Mouse (Mus musculus): ENCODE measurements around the gene Myh7. TPM values are rescaled to one million over a fixed set of nuclear protein-coding genes. Genes with fewer than 3 reads are reported as not detected.

The Myh7 gene
- polyA plus RNA-seq, 1 experiment from 2014 or later, result 4.2 TPM

DNA sequence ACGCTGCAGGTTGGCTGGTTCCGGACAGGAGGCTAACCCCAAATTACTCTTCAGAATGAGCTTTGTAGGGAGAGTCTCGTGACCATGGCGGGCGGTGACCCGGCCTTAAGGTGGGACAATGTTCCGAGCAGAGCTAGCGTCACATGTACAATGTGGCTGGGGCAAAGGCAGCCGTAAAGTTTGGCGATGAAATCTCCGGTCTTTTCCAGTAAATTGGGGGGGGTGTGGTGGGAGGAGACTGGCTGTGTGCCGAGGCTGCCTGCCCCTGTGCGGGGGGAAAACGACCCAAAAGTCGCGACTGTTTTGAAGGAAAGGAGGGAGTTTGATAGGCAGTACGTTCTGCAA is 21.3 kb upstream of the Myh7 start:
- 0% methylated on average over 17 of the region's 17 CpGs for WGBS
- Histone ChIP-seq H3K4me2 (peak overlapping the region; percentile 79), H3K27me3 (no peaks in the 10 kb centered on the region), H3K9ac (peak overlapping the region; percentile 81), H3K27ac (peak overlapping the region; percentile 57; the same call in 1 of the 2 replicates), H3K9me3 (no peaks in the 10 kb centered on the region), H3K36me3 (replicated peaks) (peaks cover 14% of the 10 kb centered on the region), H3K4me1 (peaks cover 18% of the 10 kb centered on the region), H3K4me3 (replicated peaks) (peak overlapping the region; percentile 80)
- no peak for ATAC-seq (ENCODE audit: low FRiP score)

DNA sequence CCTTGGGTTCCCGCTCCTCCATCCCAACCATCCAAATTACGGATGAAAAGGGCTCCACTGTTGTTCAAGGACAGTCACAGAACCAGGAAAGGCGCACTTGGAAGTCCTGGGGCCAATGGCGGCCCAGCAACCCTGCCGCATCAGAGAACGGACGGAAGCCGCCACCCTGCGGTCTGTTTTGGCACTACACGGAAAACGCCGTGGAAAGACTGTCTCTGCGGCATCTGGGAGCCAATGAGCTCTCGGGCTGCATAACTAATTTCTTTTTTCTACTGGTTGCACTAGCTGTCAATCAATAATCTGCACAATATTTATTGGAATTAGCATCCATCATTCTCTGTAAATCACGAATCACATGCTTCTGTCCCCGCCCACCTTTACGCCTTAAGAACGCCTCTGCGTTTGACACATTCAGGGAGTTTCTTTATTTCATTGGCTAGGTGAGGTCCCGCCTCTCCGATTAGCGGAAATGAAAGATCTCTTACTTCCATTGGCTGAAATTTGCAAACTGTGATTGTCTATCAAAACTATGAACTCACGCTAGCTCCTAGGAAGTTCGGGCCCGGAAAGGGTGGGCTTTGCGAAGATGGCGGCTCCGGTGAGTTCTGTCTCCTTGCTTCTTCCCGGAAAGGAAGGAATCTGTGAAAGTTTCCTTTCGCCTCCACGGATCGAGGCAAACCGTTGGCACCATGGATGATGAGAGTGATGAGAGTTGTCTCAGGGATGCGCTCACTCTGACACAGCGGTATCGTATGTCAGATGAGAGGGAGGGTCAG is 20.8 kb upstream of the Myh7 start, which contains the start of gene Ngdn:
Gene Ngdn (plus strand): TSS at position 464 of the 776 bp plus-strand sequence.
- peak; percentile 96 for ATAC-seq (ENCODE audit: low FRiP score)
- Histone ChIP-seq H3K4me3 (replicated peaks) (peak within 1 kb of the TSS; percentile 80), H3K9me3 (no peaks in the 10 kb centered on the region), H3K4me2 (peak within 1 kb of the TSS; percentile 79), H3K27ac (peak within 1 kb of the TSS; percentile 91), H3K27me3 (no peaks in the 10 kb centered on the region), H3K4me1 (peaks cover 14% of the 10 kb centered on the region), H3K36me3 (replicated peaks) (peaks cover 10% of the 10 kb centered on the region), H3K9ac (peak within 1 kb of the TSS; percentile 81)
- WGBS, result under 1% methylated on average over 36 of the region's 36 CpGs

DNA sequence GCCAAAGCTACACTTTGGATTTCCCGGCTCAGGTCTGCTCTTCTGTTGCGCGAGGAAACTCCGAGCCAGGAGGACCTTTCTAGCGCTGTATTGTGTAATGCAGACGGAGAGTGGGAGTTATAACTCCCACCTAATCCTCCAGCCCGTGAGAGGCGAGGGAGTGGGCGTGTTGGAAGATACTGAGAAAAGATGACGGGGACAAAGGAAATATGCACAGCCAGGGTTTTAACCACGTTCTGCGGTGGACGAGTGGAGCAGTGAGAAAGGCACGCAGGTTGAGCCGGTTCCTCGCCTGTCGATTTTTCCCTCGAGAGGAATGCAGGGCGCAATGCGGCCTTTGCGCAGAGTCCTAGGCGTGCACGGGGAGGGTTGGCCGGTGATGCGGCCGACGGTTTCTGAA is 20.2 kb upstream of the Myh7 start:
- Histone ChIP-seq H3K36me3 (replicated peaks) (peaks cover 10% of the 10 kb centered on the region), H3K4me3 (replicated peaks) (peak overlapping the region; percentile 45), H3K4me2 (peak overlapping the region; percentile 62), H3K9ac (peak overlapping the region; percentile 65), H3K27me3 (no peaks in the 10 kb centered on the region), H3K4me1 (peaks cover 12% of the 10 kb centered on the region), H3K9me3 (no peaks in the 10 kb centered on the region), H3K27ac (peak overlapping the region; percentile 91)
- under 1% methylated on average over 27 of the region's 27 CpGs for WGBS
- peak; percentile 49 for ATAC-seq (ENCODE audit: low FRiP score)

DNA sequence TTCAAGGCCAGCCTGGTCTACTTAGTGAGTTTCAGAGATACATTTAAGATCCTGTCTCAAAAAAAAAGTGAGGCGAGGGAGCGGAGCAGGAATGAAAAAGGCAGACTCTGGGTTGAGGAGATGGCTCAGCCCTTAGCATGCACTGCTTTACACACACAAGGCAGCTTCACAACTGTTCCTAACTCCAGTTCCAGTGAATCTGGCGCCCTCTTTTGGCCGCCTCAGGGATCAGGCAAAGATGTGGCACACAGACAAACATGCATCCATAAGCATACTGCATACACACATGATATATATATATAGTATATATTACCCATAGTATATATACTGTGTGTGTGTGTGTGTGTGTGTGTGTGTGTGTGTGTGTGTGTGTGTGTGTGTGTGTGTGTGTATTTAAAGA is 16.7 kb upstream of the Myh7 start:
- no peaks in the 10 kb centered on the region for H3K36me3 ChIP-seq (replicated peaks)
- ATAC-seq (ENCODE audit: low FRiP score), result no peak

DNA sequence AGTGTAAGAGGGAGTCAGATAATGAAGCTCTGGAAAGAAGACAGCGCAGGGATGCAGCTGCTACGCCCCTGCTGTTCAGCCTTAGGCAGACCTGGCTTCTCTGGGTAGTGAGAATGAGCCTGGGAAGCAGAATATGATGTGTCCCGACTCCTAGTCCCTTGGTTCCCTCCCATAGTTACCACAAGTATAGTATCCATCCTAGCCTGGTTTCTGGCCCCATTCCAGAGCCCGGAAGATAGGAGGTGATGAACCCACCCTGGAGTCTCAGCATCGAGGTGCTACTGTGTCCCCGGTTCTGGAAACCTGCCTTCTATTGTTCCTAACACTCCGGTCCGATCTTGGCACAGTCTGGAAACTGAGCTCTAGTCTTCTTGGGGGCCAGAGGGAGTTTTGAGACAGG is 14.0 kb upstream of the Myh7 start:
- Histone ChIP-seq H3K27ac (no peak overlapping the region), H3K4me3 (replicated peaks) (no peak overlapping the region), H3K4me1 (peaks cover 14% of the 10 kb centered on the region), H3K4me2 (no peak overlapping the region), H3K9ac (no peak overlapping the region), H3K9me3 (no peaks in the 10 kb centered on the region), H3K36me3 (replicated peaks) (no peaks in the 10 kb centered on the region), H3K27me3 (no peaks in the 10 kb centered on the region)
- WGBS, result 80% methylated on average over 8 of the region's 8 CpGs
- ATAC-seq (ENCODE audit: low FRiP score), result no peak

More for the DNA sequence above, 16.7 kb upstream of the Myh7 start:
- no peak overlapping the region for H3K4me3 ChIP-seq (replicated peaks)
- no peak overlapping the region for H3K9ac ChIP-seq
- no peaks in the 10 kb centered on the region for H3K9me3 ChIP-seq
- no peaks in the 10 kb centered on the region for H3K27me3 ChIP-seq
- WGBS, result 50% methylated on average over 4 of the region's 4 CpGs
- no peak overlapping the region for H3K4me2 ChIP-seq
- H3K27ac ChIP-seq, result no peak overlapping the region
- peaks cover 4% of the 10 kb centered on the region for H3K4me1 ChIP-seq

DNA sequence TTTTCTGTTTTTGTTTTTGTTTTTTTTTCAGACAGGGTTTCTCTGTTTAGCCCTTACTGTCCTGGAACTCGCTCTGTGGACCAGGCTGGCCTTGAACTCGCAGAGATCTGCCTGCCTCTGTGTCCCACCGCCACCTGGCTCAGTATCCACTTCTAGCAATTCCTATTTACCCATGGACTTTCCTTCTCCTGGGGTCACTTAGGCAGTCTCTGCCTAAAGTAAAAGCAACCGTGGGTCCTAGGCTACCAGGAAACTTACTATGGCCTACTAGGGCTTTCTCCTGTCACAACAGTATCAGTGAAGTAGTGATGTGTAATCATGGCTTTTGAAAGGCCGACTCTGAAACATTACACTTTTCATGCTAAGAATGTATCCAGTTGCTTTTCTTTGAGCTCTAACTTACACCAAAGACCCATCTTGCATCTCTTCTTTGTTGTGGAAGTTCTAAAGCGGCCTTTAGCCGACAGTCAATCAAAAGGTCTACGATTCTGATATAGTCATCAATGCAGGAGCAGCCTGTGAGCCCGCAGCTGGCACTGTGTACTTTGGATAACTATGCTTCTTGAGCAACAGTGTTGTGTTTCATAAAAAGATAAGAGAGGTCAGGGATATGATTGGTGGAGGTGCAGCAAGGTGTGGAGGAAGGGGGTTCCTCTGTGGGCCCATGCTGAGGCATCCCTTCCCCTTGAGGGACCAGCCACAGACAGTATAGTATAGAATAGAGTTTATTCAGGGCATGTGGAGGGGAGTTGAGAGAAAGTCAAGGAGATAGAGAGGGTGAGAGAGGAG is 12.9 kb upstream of the Myh7 start:
- Histone ChIP-seq H3K9me3 (no peaks in the 10 kb centered on the region), H3K4me3 (replicated peaks) (no peak overlapping the region), H3K4me1 (peaks cover 17% of the 10 kb centered on the region), H3K9ac (no peak overlapping the region), H3K27ac (no peak overlapping the region), H3K4me2 (no peak overlapping the region), H3K36me3 (replicated peaks) (no peaks in the 10 kb centered on the region), H3K27me3 (no peaks in the 10 kb centered on the region)
- WGBS, result 87% methylated on average over 9 of the region's 9 CpGs
- no peak for ATAC-seq (ENCODE audit: low FRiP score)

DNA sequence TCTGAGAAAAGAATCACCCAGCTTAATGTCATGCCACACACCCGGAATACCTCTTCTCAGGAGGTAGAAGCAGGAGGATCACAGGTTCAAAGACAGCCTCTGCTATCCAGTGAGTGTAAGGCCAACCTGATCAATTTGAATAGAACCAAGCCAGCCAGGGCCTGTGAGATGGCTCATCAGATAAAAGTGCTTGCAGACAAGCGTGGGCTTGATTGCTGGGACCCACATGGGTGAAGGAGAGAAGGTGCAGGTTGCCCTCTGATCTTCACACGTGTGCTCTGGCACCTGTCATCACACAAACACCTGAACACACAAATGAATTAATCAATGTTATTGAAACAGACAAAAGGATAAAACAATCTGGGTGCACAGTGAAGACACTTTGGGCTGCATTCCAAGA is 12.1 kb upstream of the Myh7 start:
- Histone ChIP-seq H3K9me3 (no peaks in the 10 kb centered on the region), H3K36me3 (replicated peaks) (no peaks in the 10 kb centered on the region), H3K4me1 (peaks cover 17% of the 10 kb centered on the region), H3K27ac (no peak overlapping the region), H3K4me3 (replicated peaks) (no peak overlapping the region), H3K4me2 (no peak overlapping the region), H3K27me3 (no peaks in the 10 kb centered on the region), H3K9ac (no peak overlapping the region)
- no peak for ATAC-seq (ENCODE audit: low FRiP score)
- 72% methylated on average over 3 of the region's 3 CpGs for WGBS

DNA sequence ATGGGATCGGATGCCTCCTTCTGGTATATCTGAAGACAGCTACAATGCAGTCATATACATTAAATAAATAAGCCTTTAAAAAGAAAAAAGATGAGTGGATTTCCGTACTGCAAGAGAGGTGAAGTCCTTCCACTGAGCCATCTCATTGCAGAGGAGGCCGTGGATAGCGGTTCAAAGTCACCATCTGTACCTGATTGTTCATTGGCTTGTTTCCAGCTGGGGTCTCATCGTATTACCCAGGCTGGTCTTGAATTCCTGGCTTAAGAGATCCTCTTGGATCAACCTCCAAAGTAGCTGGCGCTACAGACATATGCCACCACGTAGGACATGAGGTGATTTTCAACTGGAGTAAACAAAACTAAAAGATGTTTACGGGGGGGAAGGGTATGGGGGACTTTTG is 11.5 kb upstream of the Myh7 start:
- Histone ChIP-seq H3K27ac (no peak overlapping the region), H3K9ac (no peak overlapping the region), H3K36me3 (replicated peaks) (no peaks in the 10 kb centered on the region), H3K9me3 (no peaks in the 10 kb centered on the region; the same call in 1 of the 2 replicates), H3K4me3 (replicated peaks) (no peak overlapping the region), H3K27me3 (no peaks in the 10 kb centered on the region), H3K4me2 (no peak overlapping the region), H3K4me1 (peaks cover 17% of the 10 kb centered on the region)
- 84% methylated on average over 8 of the region's 8 CpGs for WGBS
- no peak for ATAC-seq (ENCODE audit: low FRiP score)

DNA sequence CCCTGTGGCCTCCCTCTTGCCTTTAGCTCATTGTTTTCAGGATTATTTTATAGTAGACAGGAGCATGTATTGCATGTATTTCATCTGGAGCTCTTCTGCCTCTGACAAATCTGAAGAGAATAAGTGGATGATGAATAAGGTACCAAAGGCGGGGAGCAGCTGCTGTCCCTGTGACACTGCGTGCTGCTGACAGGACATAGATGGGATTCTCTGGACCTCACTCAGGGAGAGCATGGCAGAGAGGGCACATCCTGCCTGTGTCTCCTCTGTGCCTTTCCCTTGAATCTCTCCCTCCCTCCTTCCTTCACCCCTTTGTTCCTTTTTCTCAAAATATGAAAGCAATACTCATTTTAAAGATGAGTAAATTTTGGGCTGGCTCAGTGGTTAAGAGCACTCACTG is 11.1 kb upstream of the Myh7 start:
- WGBS, result 74% methylated on average over 2 of the region's 2 CpGs
- ATAC-seq (ENCODE audit: low FRiP score), result no peak

DNA sequence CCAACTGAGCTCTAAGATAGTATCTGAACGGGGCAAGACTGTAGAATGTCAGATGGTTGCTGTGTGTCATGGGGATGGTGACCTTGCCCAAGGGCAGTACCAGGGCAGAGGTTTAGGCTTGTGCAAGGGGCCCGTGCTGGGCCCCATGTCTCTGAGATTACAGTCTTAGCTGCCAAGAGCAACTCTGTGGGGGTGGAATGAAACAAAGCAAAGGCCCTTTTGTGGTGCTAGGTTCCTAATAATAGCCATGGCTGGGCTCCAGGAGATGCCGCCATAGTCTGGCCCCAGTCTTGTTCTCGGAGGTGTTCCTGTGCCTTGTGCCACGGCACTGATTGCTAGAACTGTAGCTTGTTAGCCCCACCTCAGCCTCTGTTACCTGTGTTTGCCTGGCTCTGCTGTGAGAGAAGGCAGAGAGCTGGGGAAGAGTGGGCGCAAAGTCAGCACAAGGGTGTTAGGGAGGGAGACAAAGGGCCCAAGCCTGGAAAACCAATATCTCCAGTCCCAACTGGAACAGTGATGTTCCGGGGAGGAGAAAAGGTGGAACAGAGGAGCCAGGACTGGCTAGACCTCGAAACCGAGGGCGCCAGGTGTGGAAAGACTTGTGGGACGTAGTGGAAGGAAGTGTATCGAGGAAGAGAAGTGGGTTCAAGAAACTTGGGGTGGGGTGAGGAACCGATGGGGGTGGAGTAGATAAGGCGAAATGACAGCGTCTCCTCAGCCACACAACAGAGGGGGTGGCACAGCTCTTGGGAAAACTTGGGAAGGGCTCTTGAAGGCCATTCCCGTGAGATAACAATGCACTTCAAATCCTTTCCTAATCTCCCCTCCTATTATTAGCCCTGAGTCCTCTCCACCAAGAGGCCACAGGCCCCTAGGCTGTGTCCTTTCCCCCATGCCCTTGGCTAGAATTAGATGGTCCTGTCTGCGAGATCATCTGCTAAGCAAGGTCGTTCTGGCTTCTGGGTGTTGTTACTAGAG is 9.7 kb upstream of the Myh7 start:
- H3K9ac ChIP-seq, result no peak overlapping the region
- no peaks in the 10 kb centered on the region; the same call in 1 of the 2 replicates for H3K9me3 ChIP-seq
- no peaks in the 10 kb centered on the region for H3K36me3 ChIP-seq (replicated peaks)
- no peak for ATAC-seq (ENCODE audit: low FRiP score)
- no peaks in the 10 kb centered on the region for H3K27me3 ChIP-seq
- no peak overlapping the region for H3K4me2 ChIP-seq
- H3K4me3 ChIP-seq (replicated peaks), result no peak overlapping the region
- 0 out of 2 replicates have a peak overlapping the region, but pooled peaks have one; percentile 13 for H3K27ac ChIP-seq
- WGBS, result 67% methylated on average over 18 of the region's 18 CpGs
- H3K4me1 ChIP-seq, result peaks cover 17% of the 10 kb centered on the region

More for the DNA sequence above, 11.1 kb upstream of the Myh7 start:
- no peak overlapping the region for H3K9ac ChIP-seq
- H3K4me1 ChIP-seq, result peaks cover 17% of the 10 kb centered on the region
- H3K9me3 ChIP-seq, result no peaks in the 10 kb centered on the region; the same call in 1 of the 2 replicates
- H3K4me3 ChIP-seq (replicated peaks), result no peak overlapping the region
- no peak overlapping the region for H3K4me2 ChIP-seq
- H3K36me3 ChIP-seq (replicated peaks), result no peaks in the 10 kb centered on the region
- H3K27me3 ChIP-seq, result no peaks in the 10 kb centered on the region
- H3K27ac ChIP-seq, result no peak overlapping the region

DNA sequence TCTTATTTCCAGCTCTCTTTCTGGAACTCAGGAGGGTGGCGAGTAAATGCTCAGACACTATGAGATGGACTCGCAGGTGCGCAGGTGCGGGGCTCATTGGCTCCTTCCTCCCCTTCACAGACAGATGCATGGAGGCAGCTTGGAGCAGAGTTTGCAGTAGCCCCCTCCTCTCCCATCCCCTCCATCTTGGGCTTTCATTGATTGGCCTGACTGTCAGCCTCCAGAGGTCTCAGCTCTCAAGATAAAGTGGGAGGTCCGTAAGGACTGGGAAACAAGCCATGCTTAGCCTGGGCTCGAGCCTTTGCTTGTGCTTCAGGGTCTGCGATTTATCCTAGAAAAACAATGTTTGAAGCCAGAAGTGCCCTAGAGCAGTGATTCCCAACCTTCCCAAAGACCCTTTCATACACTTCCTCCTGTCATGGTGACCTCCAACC is 8.3 kb upstream of the Myh7 start:
- Histone ChIP-seq H3K4me2 (no peak overlapping the region), H3K4me1 (peaks cover 17% of the 10 kb centered on the region), H3K9me3 (no peaks in the 10 kb centered on the region; the same call in 1 of the 2 replicates), H3K4me3 (replicated peaks) (no peak overlapping the region), H3K36me3 (replicated peaks) (no peaks in the 10 kb centered on the region), H3K27ac (no peak overlapping the region), H3K9ac (no peak overlapping the region), H3K27me3 (no peaks in the 10 kb centered on the region)
- ATAC-seq (ENCODE audit: low FRiP score), result no peak
- WGBS, result 82% methylated on average over 7 of the region's 7 CpGs
